9 mouse cellular contexts compared by ENCODE assay signal in the genomic region with DNA sequence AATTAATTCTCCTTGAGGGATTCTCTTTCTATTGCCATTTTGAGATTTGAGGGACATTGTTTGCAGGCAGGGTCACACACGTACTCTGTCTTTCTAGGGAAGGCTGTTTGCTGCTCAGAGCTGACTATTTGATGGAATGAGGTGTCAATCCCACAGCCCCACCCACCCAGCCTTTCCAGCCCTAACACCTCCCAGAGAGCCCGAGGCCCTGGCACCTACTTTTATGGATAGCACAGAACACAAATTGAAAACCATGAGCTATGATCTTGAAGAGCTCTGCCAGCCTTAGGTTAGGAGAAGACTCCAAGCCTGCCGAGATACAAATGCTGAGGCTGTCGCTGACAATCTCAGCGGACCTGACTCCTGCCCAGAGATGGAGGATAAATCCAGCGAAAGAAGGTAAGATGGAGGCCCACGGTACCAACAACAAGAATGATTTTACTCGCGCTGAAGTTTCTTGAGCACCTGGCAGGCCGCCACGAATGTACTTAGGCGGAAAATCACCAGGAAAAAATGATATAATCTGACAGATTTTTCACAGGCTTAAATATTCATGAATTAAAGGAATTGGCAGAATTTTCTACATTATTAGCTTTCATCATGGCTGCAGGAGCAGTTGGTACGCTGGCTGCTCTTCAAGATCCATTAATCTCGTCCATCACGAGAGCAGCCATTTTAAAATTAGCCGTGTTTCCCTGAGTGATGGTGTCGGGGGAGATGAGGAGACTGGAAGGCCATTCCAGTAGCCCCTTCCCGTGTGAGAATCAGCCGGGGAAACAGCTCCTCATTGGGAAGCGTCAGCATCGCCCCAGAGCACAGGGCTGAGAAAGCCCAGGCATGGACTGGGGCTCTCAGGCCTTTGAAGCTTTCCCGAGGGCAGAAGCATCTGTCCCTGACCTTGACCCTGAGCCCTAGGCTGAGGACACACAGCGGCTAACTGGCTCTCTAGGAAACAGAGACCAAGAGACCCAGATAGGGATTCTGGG.
DNase-seq lines count a peak whose midpoint lies in the region; ATAC-seq lines count a peak whose summit lies in the region.
"Had no signal": no experiment of that assay in that cellular context is flagged by ENCODE, and none has a peak within 500 bp of the region (broad histone marks: within the 10 kb centered on the region; RNA-seq: fewer than 3 reads in every experiment).

No protein-coding gene starts in this region.

- peaks cover 42% of the 10 kb centered on the region for H3K4me1 ChIP-seq in hindbrain, embryonic 10.5 days (replicated peaks)
- H3K4me1 ChIP-seq in hindbrain, embryonic 11.5 days (replicated peaks; ENCODE audit: control insufficient read depth, insufficient read depth, low read length), result peaks cover 3% of the 10 kb centered on the region; the same call in 1 of the 2 replicates

- WGBS in hindbrain, embryonic 10.5 days, result 81% methylated on average over 23 of the region's 23 CpGs
- WGBS in hindbrain, embryonic 11.5 days, result 79% methylated on average over 23 of the region's 23 CpGs

- no peak overlapping the region for H3K4me2 ChIP-seq in hindbrain, embryonic 11.5 days (replicated peaks; ENCODE audit: low read depth, low read length)

- H3K9ac ChIP-seq in hindbrain, embryonic 11.5 days (ENCODE audit: low read depth, low read length), result no peak overlapping the region

- no peaks in the 10 kb centered on the region for H3K9me3 ChIP-seq in hindbrain, embryonic 10.5 days
- no peaks in the 10 kb centered on the region for H3K9me3 ChIP-seq in hindbrain, embryonic 11.5 days (ENCODE audit: control insufficient read depth, low read length)
- H3K9me3 ChIP-seq: G1E had no signal

- DNase-seq in hindbrain, embryonic 10.5 days (ENCODE audit: low spot score), result no peak
- DNase-seq in hindbrain, embryonic 11.5 days (ENCODE audit: low spot score), result no peak
- peak; percentile 68 for DNase-seq in right cerebral cortex, postnatal 4 days
- DNase-seq in right cerebral cortex, adult 2 months (ENCODE audit: low spot score in 2 of 2), result no peak
- peak; percentile 37 to 43 for DNase-seq in layer of hippocampus, postnatal 36 days
- DNase-seq in thymus, postnatal 14 days, result no peak
- DNase-seq in urinary bladder, postnatal 25 days (ENCODE audit: low spot score), result no peak
- DNase-seq in adrenal gland, postnatal 25 days, result no peak

- no peak overlapping the region for H3K4me3 ChIP-seq in hindbrain, embryonic 10.5 days
- no peak overlapping the region for H3K4me3 ChIP-seq in hindbrain, embryonic 11.5 days (ENCODE audit: low read depth, low read length)

- peaks cover 37% of the 10 kb centered on the region for H3K27me3 ChIP-seq in hindbrain, embryonic 10.5 days (ENCODE audit: insufficient read depth, poor library complexity, severe bottlenecking)
- H3K27me3 ChIP-seq in hindbrain, embryonic 11.5 days (ENCODE audit: control insufficient read depth, insufficient read depth, low read length), result no peaks in the 10 kb centered on the region

- peak overlapping the region; percentile 53; the same call in 1 of the 2 replicates for H3K27ac ChIP-seq in hindbrain, embryonic 10.5 days
- H3K27ac ChIP-seq in hindbrain, embryonic 11.5 days (ENCODE audit: low read depth, low read length), result no peak overlapping the region

- no peaks in the 10 kb centered on the region for H3K36me3 ChIP-seq in hindbrain, embryonic 10.5 days
- H3K36me3 ChIP-seq in hindbrain, embryonic 11.5 days (ENCODE audit: control insufficient read depth, insufficient read depth, low read length), result no peaks in the 10 kb centered on the region
- H3K36me3 ChIP-seq: G1E had no signal

- ATAC-seq in hindbrain, embryonic 11.5 days (ENCODE audit: low FRiP score), result no peak

Comparison
In these comparisons a context has a peak if more than half of its experiments do, and no peak if none do; other contexts are left out.
1. DNase-seq: peak in right cerebral cortex, postnatal 4 days (single experiment) and layer of hippocampus, postnatal 36 days (2 of 2); none in hindbrain, embryonic 10.5 days (single experiment), hindbrain, embryonic 11.5 days (single experiment), right cerebral cortex, adult 2 months (0 of 2), thymus, postnatal 14 days (single experiment), urinary bladder, postnatal 25 days (single experiment) and adrenal gland, postnatal 25 days (single experiment).